Mouse (Mus musculus): Measurements from ENCODE around the gene Galnt2.

Gene Galnt2

DNA sequence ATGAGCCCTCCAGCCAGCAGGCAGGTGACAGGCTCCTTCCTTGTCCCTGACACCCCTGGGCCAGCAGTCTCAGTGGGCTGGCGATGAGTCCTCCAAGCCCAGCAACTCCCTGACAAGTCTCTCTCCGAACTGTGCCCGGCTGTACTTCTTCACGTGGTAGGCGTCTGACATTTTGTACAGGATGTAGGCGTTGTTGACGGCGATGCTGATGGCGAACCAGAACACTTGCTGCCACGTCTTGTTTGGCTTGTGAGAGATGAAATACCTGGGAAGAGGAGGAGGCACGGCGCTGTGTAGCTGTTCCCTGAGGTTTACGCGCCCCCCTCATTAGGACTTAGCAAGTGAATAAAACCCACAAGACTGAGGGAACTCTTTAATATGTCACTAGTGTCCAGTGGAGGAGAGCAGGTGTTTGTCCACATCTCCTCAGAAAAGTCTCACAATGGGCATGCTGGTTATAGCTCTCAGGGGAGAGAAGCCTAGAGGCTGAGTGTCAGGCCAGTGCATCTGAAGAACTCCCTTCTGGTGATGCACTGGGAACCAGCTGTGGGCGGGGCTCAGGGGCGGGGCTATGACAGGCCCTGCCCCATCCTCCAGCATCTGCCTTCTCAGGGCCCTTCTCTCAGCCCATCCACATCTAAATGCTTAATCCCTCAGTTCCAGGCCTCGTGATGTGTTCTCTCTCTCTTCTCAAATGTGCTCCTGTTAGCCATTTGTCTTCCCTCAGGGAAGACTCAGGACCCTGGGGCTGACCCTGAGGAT is 139.4 kb downstream of the Galnt2 start:
- in situ Hi-C loops (cut with MboI, MseI) = loop anchor here (10.0 kb wide), 1 partner anchor 1626 kb away; no protein-coding TSS in a partner anchor

DNA sequence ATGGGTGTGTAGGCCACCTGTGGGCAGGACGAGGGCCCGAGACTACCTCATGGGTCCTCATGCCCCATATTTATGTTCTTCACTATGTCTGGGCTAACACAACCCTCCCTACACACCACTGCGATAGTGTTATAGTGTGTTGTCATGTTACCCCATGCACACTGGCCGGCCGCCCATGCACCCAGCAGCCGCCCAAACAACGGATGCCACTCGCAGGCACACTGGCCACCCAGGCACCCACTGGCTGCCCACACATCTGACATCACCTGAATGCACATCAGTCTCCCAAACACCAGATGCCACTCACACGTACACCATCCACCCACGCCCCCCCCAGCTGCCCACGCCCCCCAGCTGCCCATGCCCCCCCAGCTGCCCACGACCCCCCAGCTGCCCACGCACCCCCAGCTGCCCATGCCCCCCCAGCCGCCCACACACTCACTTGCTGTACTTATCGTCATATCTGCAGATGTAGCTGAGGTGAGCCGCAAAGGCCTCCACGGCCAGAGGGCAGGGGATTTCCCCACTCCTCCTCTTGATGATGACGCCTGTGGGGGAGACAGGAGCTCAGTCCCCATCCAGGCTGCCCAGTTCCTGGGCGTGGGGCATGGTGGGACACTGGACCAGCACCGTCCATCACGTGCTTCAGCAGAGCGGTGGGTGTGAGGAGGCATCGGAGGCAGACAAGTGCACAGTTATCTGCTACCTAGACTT is 140.4 kb downstream of the Galnt2 start:
- in situ Hi-C loops (cut with MboI, MseI) = loop anchor here (10.0 kb wide), 1 partner anchor 1627 kb away; no protein-coding TSS in a partner anchor

GRCm38 (mm10) chr8:124373753-124374152 is 142.6 kb downstream of the Galnt2 start:
- in situ Hi-C loops (cut with MboI, MseI) = loop anchor here (10.0 kb wide), 1 partner anchor 1629 kb away; no protein-coding TSS in a partner anchor

- in situ Hi-C loops (cut with MboI, MseI) = loop anchor here (10.0 kb wide), 1 partner anchor 1630 kb away; no protein-coding TSS in a partner anchor
These were observed 144.0 kb downstream of the Galnt2 start for GRCm38 (mm10) chr8:124375168-124375567.

DNA sequence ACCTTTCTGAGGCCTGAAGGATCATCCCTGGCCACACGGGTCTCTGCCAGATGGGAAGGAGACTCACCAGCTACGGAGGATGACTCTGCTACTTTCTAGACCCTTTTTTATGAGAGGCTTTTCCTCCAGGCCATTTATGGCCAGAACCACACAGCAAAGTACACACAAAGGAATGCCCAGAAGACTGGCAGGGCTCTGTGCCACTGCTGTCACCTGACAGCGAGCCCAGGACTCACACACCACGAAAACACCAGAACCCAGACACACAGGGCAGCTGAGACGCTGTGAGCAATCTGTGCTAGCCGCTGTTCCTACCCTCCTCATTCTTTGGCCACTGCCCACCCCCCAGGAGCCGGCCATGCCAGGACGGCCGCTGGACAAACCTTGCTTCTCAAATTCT is 144.5 kb downstream of the Galnt2 start:
- in situ Hi-C loops (cut with MboI, MseI) = loop anchor here (10.0 kb wide), 1 partner anchor 1631 kb away; no protein-coding TSS in a partner anchor

GRCm38 (mm10) chr8:124376406-124376805 is 145.2 kb downstream of the Galnt2 start:
- in situ Hi-C loops (cut with MboI, MseI) = loop anchor here (10.0 kb wide), 1 partner anchor 1632 kb away; no protein-coding TSS in a partner anchor

DNA sequence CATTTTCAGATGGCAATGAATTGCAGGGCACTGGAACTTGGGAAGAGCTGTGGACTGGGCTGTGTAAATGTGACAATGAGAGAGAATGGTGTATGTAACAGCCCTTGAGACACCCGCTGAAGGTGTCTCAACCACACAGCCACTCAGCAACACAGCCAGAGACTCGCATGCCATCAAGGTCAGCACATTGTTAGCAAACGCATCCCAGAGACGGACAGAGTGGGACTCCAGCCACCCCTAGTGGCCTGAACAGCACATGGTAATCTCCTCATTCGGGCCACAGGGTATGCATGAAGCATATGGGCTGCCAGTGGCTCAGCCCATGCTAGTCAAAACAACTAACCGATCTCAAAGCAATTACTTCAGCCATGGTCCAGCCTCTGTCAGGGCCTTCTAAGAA is 148.1 kb downstream of the Galnt2 start:
- in situ Hi-C loops (cut with MboI, MseI) = loop anchor here (10.0 kb wide), 1 partner anchor 1634 kb away; no protein-coding TSS in a partner anchor

DNA sequence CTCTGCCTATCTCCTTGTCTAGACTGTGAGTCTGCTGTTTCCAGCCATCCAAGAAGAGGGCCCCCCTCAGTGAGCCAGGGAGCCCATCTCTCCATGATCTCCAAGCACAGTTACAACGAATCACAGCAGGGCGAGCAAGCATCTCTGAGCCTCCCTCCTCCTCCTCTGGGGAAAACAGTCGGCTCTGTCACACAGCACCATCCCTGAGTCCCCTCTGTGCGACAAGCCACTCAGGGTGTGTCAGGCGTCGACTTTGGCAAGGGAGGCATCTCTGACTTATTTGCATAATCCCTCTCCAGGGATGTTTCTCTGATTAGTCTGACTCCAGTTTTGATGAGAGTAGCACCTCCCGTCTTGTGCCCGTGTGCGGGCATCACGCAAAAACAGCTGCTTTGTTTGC is 151.0 kb downstream of the Galnt2 start:
- in situ Hi-C loops (cut with MboI, MseI) = no loop called here

GRCm38 (mm10) chr8:124384336-124384735 is 153.1 kb downstream of the Galnt2 start:
- in situ Hi-C loops (cut with MboI, MseI) = no loop called here

GRCm38 (mm10) chr8:124386225-124386899 is 155.2 kb downstream of the Galnt2 start:
- in situ Hi-C loops (cut with MboI, MseI) = no loop called here

- in situ Hi-C loops (cut with MboI, MseI) = no loop called here
These were observed 158.3 kb downstream of the Galnt2 start for GRCm38 (mm10) chr8:124389495-124389894.

DNA sequence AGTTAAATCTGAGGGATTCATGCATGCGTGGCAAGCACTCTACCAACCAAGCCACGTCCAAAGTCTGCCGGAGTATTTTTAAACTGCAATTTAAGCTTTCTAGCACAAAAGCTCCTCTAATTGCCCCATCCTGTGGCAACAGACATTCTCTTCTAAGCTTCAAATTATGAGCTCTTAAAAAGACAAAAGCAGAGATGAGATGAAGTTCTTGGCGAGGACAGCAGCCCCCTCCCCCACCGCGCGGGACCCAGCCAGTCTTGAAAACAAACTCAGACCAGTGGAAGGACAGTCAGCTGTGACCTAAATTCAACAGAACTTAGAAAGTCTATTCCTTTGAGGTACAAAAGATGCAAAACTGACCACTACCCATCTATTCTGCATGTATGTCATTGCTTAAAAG is 160.0 kb downstream of the Galnt2 start:
- in situ Hi-C loops (cut with MboI, MseI) = no loop called here

GRCm38 (mm10) chr8:124392271-124393012 is 161.3 kb downstream of the Galnt2 start:
- in situ Hi-C loops (cut with MboI, MseI) = no loop called here

DNA sequence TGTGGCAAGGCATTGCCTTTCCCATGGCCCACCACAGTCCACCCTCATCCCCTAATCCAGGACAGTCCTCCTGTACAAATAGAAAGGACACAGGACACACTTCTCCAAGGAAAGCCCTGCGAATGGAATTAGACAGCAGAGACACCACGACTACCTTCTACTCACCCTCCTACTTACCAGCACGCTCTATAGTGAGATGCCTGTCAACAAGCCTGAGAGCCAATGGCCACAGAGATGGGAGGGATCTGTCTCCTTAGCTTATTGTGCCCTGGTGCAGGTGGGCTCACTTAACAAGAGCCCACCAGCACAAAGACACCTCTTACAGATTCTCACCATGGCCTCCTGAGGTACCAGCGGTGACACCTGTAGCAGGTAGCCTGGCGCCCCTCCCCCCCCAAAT is 161.8 kb downstream of the Galnt2 start:
- in situ Hi-C loops (cut with MboI, MseI) = no loop called here

DNA sequence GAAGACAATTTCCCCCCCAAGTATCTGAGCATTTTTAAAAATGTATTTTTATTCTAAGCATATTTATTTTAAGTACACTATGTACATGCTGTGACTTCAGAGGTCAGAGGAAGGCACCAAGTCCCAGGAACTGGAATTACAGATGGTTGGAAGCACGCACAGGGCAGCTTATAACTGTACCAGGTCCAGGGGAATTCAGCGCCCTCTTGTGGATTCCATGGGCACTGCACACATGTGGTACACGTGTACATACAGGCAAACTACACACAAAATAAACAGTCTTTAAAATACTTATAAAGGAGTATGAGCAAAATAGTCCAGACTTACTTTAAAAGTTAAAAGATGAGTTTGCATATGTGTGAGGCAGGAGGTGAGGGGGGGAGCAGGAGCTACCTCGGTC is 162.7 kb downstream of the Galnt2 start:
- in situ Hi-C loops (cut with MboI, MseI) = no loop called here

DNA sequence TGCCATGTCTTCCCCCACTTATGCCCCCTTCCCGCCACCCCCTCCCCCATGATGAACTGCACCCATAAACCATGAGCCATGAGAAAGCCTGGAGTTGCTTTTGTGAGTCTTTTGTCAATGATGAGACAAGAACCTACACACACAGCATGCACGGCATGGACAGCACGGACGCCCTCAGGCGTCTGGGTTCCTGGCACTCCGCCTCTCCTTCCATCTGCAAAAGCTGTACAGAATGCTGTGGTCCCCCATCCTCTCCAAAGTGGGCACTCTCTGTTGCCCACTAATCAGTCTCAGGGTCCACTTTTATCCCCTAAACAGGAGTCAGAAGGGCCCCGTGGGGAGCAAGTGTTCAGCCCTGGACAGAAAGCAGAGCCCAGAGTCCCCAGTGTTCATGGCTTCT is 163.8 kb downstream of the Galnt2 start:
- in situ Hi-C loops (cut with MboI, MseI) = no loop called here

Data from regulatory T cell (primary cell).